Mouse (Mus musculus) ES-E14 (cell line): ENCODE results near the gene Ntng1.

Experiments used
- ZC3H11A ChIP-seq: IDR thresholded peaks from 2 replicates; pipeline ENCODE4 v1.6.1; 2012; ENCODE audit warnings: low read depth, mild to moderate bottlenecking, inconsistent platforms, low read length, borderline replicate concordance
- ZNF384 ChIP-seq: IDR thresholded peaks from 2 replicates; pipeline ENCODE4 v1.6.1; 2012; ENCODE audit warnings: low read depth, low read length, inconsistent platforms

DNA sequence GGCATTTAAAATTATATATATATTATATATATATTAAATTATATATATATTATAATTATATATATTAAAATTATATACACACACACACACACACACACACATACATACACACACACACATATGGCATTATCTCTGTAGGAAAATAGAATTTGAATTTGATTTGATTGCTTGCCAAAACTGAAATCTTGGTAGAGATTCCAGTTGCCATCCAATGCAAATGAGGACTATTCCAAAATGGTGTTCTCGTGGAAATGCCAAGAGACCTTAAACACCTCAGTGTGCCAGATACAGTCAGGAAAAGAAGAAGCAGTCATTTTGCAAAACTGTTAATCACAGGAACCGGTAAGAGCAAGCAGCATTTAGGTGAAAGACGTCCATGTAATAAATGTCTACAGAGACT lies 51.3 kb downstream of the Ntng1 start:
- no peak for TF ChIP-seq ZC3H11A
- no peak for TF ChIP-seq ZNF384
